Mouse (Mus musculus): Measurements from ENCODE around the gene Gm37240. TPM values are rescaled to one million over a fixed set of nuclear protein-coding genes. Genes with fewer than 3 reads are reported as not detected.
A peak's percentile ranks its signal among the peaks of the same experiment; 100 is the strongest.

Gene Gm37240
- total RNA-seq, 2 experiments from 2014 or later = 35.3 to 39.6 TPM

- DNase-seq = no peak
Observed at GRCm38 (mm10) chr3:85748863-85749262, 138.5 kb downstream of the Gm37240 start.

GRCm38 (mm10) chr3:85746116-85746515 lies 141.2 kb downstream of the Gm37240 start:
- DNase-seq = no peak

GRCm38 (mm10) chr3:85741767-85742166 lies 145.6 kb downstream of the Gm37240 start:
- DNase-seq = no peak

GRCm38 (mm10) chr3:85738591-85738990 lies 148.7 kb downstream of the Gm37240 start:
- DNase-seq = no peak

- DNase-seq = no peak
Observed at GRCm38 (mm10) chr3:85733939-85734729, 153.2 kb downstream of the Gm37240 start.

- DNase-seq = no peak
Observed at GRCm38 (mm10) chr3:85727171-85727570, 160.1 kb downstream of the Gm37240 start.

GRCm38 (mm10) chr3:85725971-85726370 lies 161.3 kb downstream of the Gm37240 start:
- no peak for DNase-seq

- no peak for DNase-seq
Observed at GRCm38 (mm10) chr3:85725110-85725509, 162.2 kb downstream of the Gm37240 start.

GRCm38 (mm10) chr3:85722581-85722980 lies 164.7 kb downstream of the Gm37240 start:
- DNase-seq = no peak

- DNase-seq = no peak
Observed at GRCm38 (mm10) chr3:85715764-85716297, 171.5 kb downstream of the Gm37240 start.

- DNase-seq = no peak
Observed at GRCm38 (mm10) chr3:85713936-85714709, 173.2 kb downstream of the Gm37240 start.

GRCm38 (mm10) chr3:85710695-85711094 lies 176.6 kb downstream of the Gm37240 start:
- no peak for DNase-seq

GRCm38 (mm10) chr3:85707421-85707820 lies 179.9 kb downstream of the Gm37240 start:
- DNase-seq = no peak

GRCm38 (mm10) chr3:85703141-85703882 lies 184.0 kb downstream of the Gm37240 start:
- DNase-seq = no peak

- DNase-seq = no peak
Observed at GRCm38 (mm10) chr3:85698496-85698895, 188.8 kb downstream of the Gm37240 start.

GRCm38 (mm10) chr3:85695056-85695455 lies 192.3 kb downstream of the Gm37240 start:
- DNase-seq = no peak

- DNase-seq = no peak
Observed at GRCm38 (mm10) chr3:85693013-85693412, 194.3 kb downstream of the Gm37240 start.

- DNase-seq = no peak
Observed at GRCm38 (mm10) chr3:85691134-85691533, 196.2 kb downstream of the Gm37240 start.

GRCm38 (mm10) chr3:85688341-85688740 lies 199.0 kb downstream of the Gm37240 start:
- DNase-seq = no peak

- DNase-seq = peak; percentile 18
Observed at GRCm38 (mm10) chr3:85685271-85685670, 202.0 kb downstream of the Gm37240 start.

- no peak for DNase-seq
Observed at GRCm38 (mm10) chr3:85683618-85684017, 203.7 kb downstream of the Gm37240 start.

- DNase-seq = no peak
Observed at GRCm38 (mm10) chr3:85681136-85681535, 206.2 kb downstream of the Gm37240 start.

Data from gastrocnemius, postnatal 25 days (tissue).